Mouse (Mus musculus) intestine, postnatal 0 days (tissue): ENCODE measurements around the gene Ugt2b1. TPM values are rescaled to one million over a fixed set of nuclear protein-coding genes. Genes with fewer than 3 reads are reported as not detected.

Experiments
- ATAC-seq: fragments of 200-750 bp; cut with Nextera tagmentation; 2 replicates; pipeline ENCODE4 v1.8.0; 2017; ENCODE audit warnings: mild to moderate bottlenecking, moderate TSS enrichment, moderate library complexity
- H3K27ac ChIP-seq: fragments of 300-500 bp; sonication (generic); 2 replicates; pipeline ENCODE4 v1.5.1; 2014; ENCODE audit warnings: mild to moderate bottlenecking, low read depth, low read length, moderate library complexity
- H3K27me3 ChIP-seq: fragments of 300-500 bp; sonication (generic); replicated peaks from 2 replicates; pipeline ENCODE4 v1.6.1; 2014; ENCODE audit warnings: low read length, mixed read lengths; ENCODE audit not compliant: control insufficient read depth, insufficient read depth
- H3K36me3 ChIP-seq: fragments of 300-500 bp; sonication (generic); 2 replicates; pipeline ENCODE4 v1.6.1; 2014; ENCODE audit warnings: mild to moderate bottlenecking, moderate library complexity; ENCODE audit not compliant: control insufficient read depth, insufficient read depth
- H3K4me1 ChIP-seq: fragments of 300-500 bp; sonication (generic); replicated peaks from 2 replicates; pipeline ENCODE4 v1.6.1; 2014; ENCODE audit warnings: antibody characterized with exemption, low read length, mixed read lengths; ENCODE audit not compliant: control insufficient read depth, insufficient read depth
- H3K4me2 ChIP-seq: fragments of 300-500 bp; sonication (generic); replicated peaks from 2 replicates; pipeline ENCODE4 v1.6.1; 2014; ENCODE audit warnings: low read depth, mild to moderate bottlenecking, moderate library complexity
- H3K4me3 ChIP-seq: fragments of 300-500 bp; sonication (generic); 2 replicates; pipeline ENCODE4 v1.5.1; 2014; ENCODE audit warnings: low read depth, low read length
- H3K9ac ChIP-seq: fragments of 300-500 bp; sonication (generic); 2 replicates; pipeline ENCODE4 v1.6.1; 2014; ENCODE audit warnings: mild to moderate bottlenecking, low read depth, low read length
- H3K9me3 ChIP-seq: fragments of 300-500 bp; sonication (generic); 2 replicates; pipeline ENCODE4 v1.6.1; 2016; ENCODE audit warnings: mixed run types; ENCODE audit not compliant: control insufficient read depth
- CTCF ChIP-seq: sonication (generic); IDR thresholded peaks from 2 replicates; pipeline ENCODE4 v1.5.1; 2016; ENCODE audit warnings: low read depth, mild to moderate bottlenecking, control low read depth, antibody characterized with exemption, moderate library complexity
- WGBS: fragments of 180-500 bp; shearing (Covaris S2); extraction: QIAGEN DNeasy Blood & Tissue Kit; methylation state at CpG from one replicate; pipeline ENCODE4 v1.1.7; 2014; 5-methylcytosine and 5-hydroxymethylcytosine counted together
- polyA plus RNA-seq: library from polyadenylated mRNA; unstranded; fragments of >200 nt; fragmentation: Nextera tagmentation; extraction: Ambion mirVana; gene quantifications from 2 replicates; pipeline ENCODE4 v1.2.1, GENCODE M21; 2015

Ugt2b1 gene
- polyA plus RNA-seq, 1 experiment from 2014 or later: 0.04 TPM

- Histone ChIP-seq H3K27ac (no peak overlapping the region), H3K27me3 (no peaks in the 10 kb centered on the region), H3K4me1 (0 out of 2 replicates have a peak, but pooled peaks cover 3% of the 10 kb centered on the region), H3K4me2 (no peak overlapping the region), H3K9ac (no peak overlapping the region), H3K4me3 (no peak overlapping the region), H3K9me3 (no peaks in the 10 kb centered on the region), H3K36me3 (peaks cover 6% of the 10 kb centered on the region; the same call in 1 of the 2 replicates)
- TF ChIP-seq CTCF: no peak
- no peak for ATAC-seq
- 40% methylated on average over 1 of the region's 1 CpGs for WGBS
These were observed 39.2 kb downstream of the Ugt2b1 start for GRCm38 (mm10) chr5:86887081-86887480.

- H3K27ac ChIP-seq: no peak overlapping the region
- no peak for ATAC-seq
These were observed 39.7 kb downstream of the Ugt2b1 start for GRCm38 (mm10) chr5:86886620-86887019.

GRCm38 (mm10) chr5:86871877-86872276 is 54.5 kb downstream of the Ugt2b1 start:
- TF ChIP-seq CTCF: no peak
- H3K27me3 ChIP-seq: no peaks in the 10 kb centered on the region
- H3K9ac ChIP-seq: no peak overlapping the region
- H3K4me1 ChIP-seq: no peaks in the 10 kb centered on the region
- ATAC-seq: no peak
- no peaks in the 10 kb centered on the region for H3K36me3 ChIP-seq
- WGBS: 24% methylated on average over 1 of the region's 1 CpGs
- no peaks in the 10 kb centered on the region for H3K9me3 ChIP-seq
- H3K4me3 ChIP-seq: no peak overlapping the region
- H3K27ac ChIP-seq: no peak overlapping the region
- H3K4me2 ChIP-seq: no peak overlapping the region

More at GRCm38 (mm10) chr5:86886620-86887019, 39.7 kb downstream of the Ugt2b1 start:
- H3K27me3 ChIP-seq: no peaks in the 10 kb centered on the region
- H3K9me3 ChIP-seq: no peaks in the 10 kb centered on the region
- H3K4me3 ChIP-seq: no peak overlapping the region
- H3K4me1 ChIP-seq: 0 out of 2 replicates have a peak, but pooled peaks cover 3% of the 10 kb centered on the region
- 25% methylated on average over 3 of the region's 3 CpGs for WGBS
- H3K9ac ChIP-seq: no peak overlapping the region
- peaks cover 6% of the 10 kb centered on the region; the same call in 1 of the 2 replicates for H3K36me3 ChIP-seq
- no peak overlapping the region for H3K4me2 ChIP-seq
- peak; percentile 68 for TF ChIP-seq CTCF

Other genes starting within 250 kb of the Ugt2b1 start
- not detected in 2 replicates for gene Tmprss11e, start 180.7 kb downstream of the Ugt2b1 start, polyA plus RNA-seq
- gene Ythdc1, start 122.3 kb downstream of the Ugt2b1 start, polyA plus RNA-seq: 21.2 and 22.9 TPM in 2 replicates
- gene Ugt2b34, start 19.6 kb downstream of the Ugt2b1 start, polyA plus RNA-seq: 57.5 and 69.4 TPM in 2 replicates
- 2.4 and 3.1 TPM in 2 replicates for gene Ugt2b35, start 74.3 kb upstream of the Ugt2b1 start, polyA plus RNA-seq
- 17.1 and 22.0 TPM in 2 replicates for gene Ugt2b36, start 166.0 kb upstream of the Ugt2b1 start, polyA plus RNA-seq
- 107 and 117 TPM in 2 replicates for gene Ugt2b5, start 213.8 kb upstream of the Ugt2b1 start, polyA plus RNA-seq